Mouse (Mus musculus): ENCODE data around the gene Msto1.

DNA sequence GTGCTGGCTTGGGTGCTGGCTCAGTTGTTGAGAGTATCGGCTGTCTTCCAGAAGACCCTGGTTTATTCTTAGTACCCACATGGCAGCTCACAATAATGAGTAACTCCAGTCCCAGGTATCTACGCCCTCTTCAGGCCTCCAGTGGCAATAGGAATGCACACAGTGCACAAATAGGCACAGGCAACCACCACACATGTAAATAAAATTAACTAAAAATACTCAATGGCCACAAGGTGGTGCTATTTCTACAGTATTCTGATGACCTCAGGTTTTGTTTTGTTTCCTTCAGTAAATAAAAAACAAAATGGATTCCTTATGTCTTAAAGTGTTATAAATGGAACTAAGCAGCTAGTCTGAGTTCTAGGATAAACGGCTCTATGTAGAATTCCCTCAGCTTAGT lies 25.9 kb upstream of the Msto1 start:
- TF ChIP-seq CTCF (IDR thresholded peaks at IDR 0.05; ENCODE audit: low read depth, low read length) (no peak), GATA1 (IDR thresholded peaks at IDR 0.05; ENCODE audit: borderline replicate concordance, low read length) (no peak)
